Mouse (Mus musculus): ENCODE data around the gene Stard5. TPM values are rescaled to one million over a fixed set of nuclear protein-coding genes. Genes with fewer than 3 reads are reported as not detected.
A peak's percentile ranks its signal among the peaks of the same experiment; 100 is the strongest.

Stard5 gene
- polyA plus RNA-seq, 1 experiment from 2014 or later: 17.2 TPM

- H3K4me2 ChIP-seq (ENCODE audit: low read depth, low read length): no peak overlapping the region
- no peaks in the 10 kb centered on the region for H3K9me3 ChIP-seq (ENCODE audit: control insufficient read depth, low read length)
- ATAC-seq (ENCODE audit: low read depth): no peak
- no peaks in the 10 kb centered on the region for H3K36me3 ChIP-seq (ENCODE audit: control insufficient read depth, insufficient read depth, low read length)
- no peak overlapping the region for H3K27ac ChIP-seq (ENCODE audit: low read length)
- H3K4me1 ChIP-seq (replicated peaks; ENCODE audit: control insufficient read depth, insufficient read depth, low read length): no peaks in the 10 kb centered on the region
- WGBS: 63% methylated on average over 5 of the region's 5 CpGs
- no peak overlapping the region for H3K4me3 ChIP-seq (ENCODE audit: low read length)
- no peaks in the 10 kb centered on the region for H3K27me3 ChIP-seq (ENCODE audit: control insufficient read depth, insufficient read depth, low read depth, low read length)
- H3K9ac ChIP-seq (ENCODE audit: low read length): no peak overlapping the region
These were observed 36.3 kb downstream of the Stard5 start for GRCm38 (mm10) chr7:83667936-83668645.

GRCm38 (mm10) chr7:83668724-83669123 is 37.0 kb downstream of the Stard5 start:
- Histone ChIP-seq H3K9ac (ENCODE audit: low read length) (no peak overlapping the region), H3K4me1 (replicated peaks; ENCODE audit: control insufficient read depth, insufficient read depth, low read length) (no peaks in the 10 kb centered on the region), H3K27me3 (ENCODE audit: control insufficient read depth, insufficient read depth, low read depth, low read length) (no peaks in the 10 kb centered on the region), H3K4me3 (ENCODE audit: low read length) (no peak overlapping the region), H3K27ac (ENCODE audit: low read length) (no peak overlapping the region), H3K4me2 (ENCODE audit: low read depth, low read length) (no peak overlapping the region), H3K36me3 (ENCODE audit: control insufficient read depth, insufficient read depth, low read length) (no peaks in the 10 kb centered on the region), H3K9me3 (ENCODE audit: control insufficient read depth, low read length) (no peaks in the 10 kb centered on the region)
- 9% methylated on average over 1 of the region's 1 CpGs for WGBS
- ATAC-seq (ENCODE audit: low read depth): no peak

- Histone ChIP-seq H3K9me3 (ENCODE audit: control insufficient read depth, low read length) (no peaks in the 10 kb centered on the region), H3K4me1 (replicated peaks; ENCODE audit: control insufficient read depth, insufficient read depth, low read length) (no peaks in the 10 kb centered on the region), H3K4me2 (ENCODE audit: low read depth, low read length) (no peak overlapping the region), H3K4me3 (ENCODE audit: low read length) (no peak overlapping the region), H3K27ac (ENCODE audit: low read length) (no peak overlapping the region), H3K9ac (ENCODE audit: low read length) (no peak overlapping the region), H3K27me3 (ENCODE audit: control insufficient read depth, insufficient read depth, low read depth, low read length) (no peaks in the 10 kb centered on the region), H3K36me3 (ENCODE audit: control insufficient read depth, insufficient read depth, low read length) (no peaks in the 10 kb centered on the region)
- 89% methylated on average over 6 of the region's 6 CpGs for WGBS
- no peak for ATAC-seq (ENCODE audit: low read depth)
These were observed 39.8 kb downstream of the Stard5 start for GRCm38 (mm10) chr7:83671573-83671972.

GRCm38 (mm10) chr7:83675545-83676254 is 43.9 kb downstream of the Stard5 start:
- H3K4me1 ChIP-seq (replicated peaks; ENCODE audit: control insufficient read depth, insufficient read depth, low read length): no peaks in the 10 kb centered on the region
- H3K9ac ChIP-seq (ENCODE audit: low read length): no peak overlapping the region
- no peak overlapping the region for H3K27ac ChIP-seq (ENCODE audit: low read length)
- no peaks in the 10 kb centered on the region for H3K36me3 ChIP-seq (ENCODE audit: control insufficient read depth, insufficient read depth, low read length)
- H3K9me3 ChIP-seq (ENCODE audit: control insufficient read depth, low read length): no peaks in the 10 kb centered on the region
- no peaks in the 10 kb centered on the region for H3K27me3 ChIP-seq (ENCODE audit: control insufficient read depth, insufficient read depth, low read depth, low read length)
- no peak overlapping the region for H3K4me3 ChIP-seq (ENCODE audit: low read length)
- no peak overlapping the region for H3K4me2 ChIP-seq (ENCODE audit: low read depth, low read length)
- 29% methylated on average over 5 of the region's 5 CpGs for WGBS
- ATAC-seq (ENCODE audit: low read depth): no peak

- Histone ChIP-seq H3K36me3 (ENCODE audit: control insufficient read depth, insufficient read depth, low read length) (no peaks in the 10 kb centered on the region), H3K27me3 (ENCODE audit: control insufficient read depth, insufficient read depth, low read depth, low read length) (no peaks in the 10 kb centered on the region), H3K4me1 (replicated peaks; ENCODE audit: control insufficient read depth, insufficient read depth, low read length) (no peaks in the 10 kb centered on the region), H3K9ac (ENCODE audit: low read length) (no peak overlapping the region), H3K4me2 (ENCODE audit: low read depth, low read length) (no peak overlapping the region), H3K9me3 (ENCODE audit: control insufficient read depth, low read length) (no peaks in the 10 kb centered on the region), H3K27ac (ENCODE audit: low read length) (no peak overlapping the region), H3K4me3 (ENCODE audit: low read length) (no peak overlapping the region)
- no peak for ATAC-seq (ENCODE audit: low read depth)
- WGBS: 65% methylated on average over 3 of the region's 3 CpGs
These were observed 45.5 kb downstream of the Stard5 start for GRCm38 (mm10) chr7:83677296-83677695.

- ATAC-seq (ENCODE audit: low read depth): no peak
- H3K4me2 ChIP-seq (ENCODE audit: low read depth, low read length): no peak overlapping the region
- no peaks in the 10 kb centered on the region for H3K4me1 ChIP-seq (replicated peaks; ENCODE audit: control insufficient read depth, insufficient read depth, low read length)
- H3K9ac ChIP-seq (ENCODE audit: low read length): no peak overlapping the region
- H3K36me3 ChIP-seq (ENCODE audit: control insufficient read depth, insufficient read depth, low read length): no peaks in the 10 kb centered on the region
- H3K27ac ChIP-seq (ENCODE audit: low read length): no peak overlapping the region
- 84% methylated on average over 4 of the region's 4 CpGs for WGBS
- no peaks in the 10 kb centered on the region for H3K9me3 ChIP-seq (ENCODE audit: control insufficient read depth, low read length)
- no peaks in the 10 kb centered on the region for H3K27me3 ChIP-seq (ENCODE audit: control insufficient read depth, insufficient read depth, low read depth, low read length)
- no peak overlapping the region for H3K4me3 ChIP-seq (ENCODE audit: low read length)
These were observed 46.7 kb downstream of the Stard5 start for GRCm38 (mm10) chr7:83678506-83678905.

GRCm38 (mm10) chr7:83682640-83683274 is 51.0 kb downstream of the Stard5 start:
- 20% methylated on average over 6 of the region's 6 CpGs for WGBS
- H3K27me3 ChIP-seq (ENCODE audit: control insufficient read depth, insufficient read depth, low read depth, low read length): no peaks in the 10 kb centered on the region
- H3K4me3 ChIP-seq (ENCODE audit: low read length): no peak overlapping the region
- no peak overlapping the region for H3K4me2 ChIP-seq (ENCODE audit: low read depth, low read length)
- H3K4me1 ChIP-seq (replicated peaks; ENCODE audit: control insufficient read depth, insufficient read depth, low read length): no peaks in the 10 kb centered on the region
- H3K9me3 ChIP-seq (ENCODE audit: control insufficient read depth, low read length): no peaks in the 10 kb centered on the region
- no peak overlapping the region for H3K9ac ChIP-seq (ENCODE audit: low read length)
- ATAC-seq (ENCODE audit: low read depth): peak; percentile 36; the same call in 1 of the 2 replicates
- no peaks in the 10 kb centered on the region for H3K36me3 ChIP-seq (ENCODE audit: control insufficient read depth, insufficient read depth, low read length)
- H3K27ac ChIP-seq (ENCODE audit: low read length): no peak overlapping the region

GRCm38 (mm10) chr7:83695449-83696212 is 63.9 kb downstream of the Stard5 start:
- 28% methylated on average over 6 of the region's 6 CpGs for WGBS
- Histone ChIP-seq H3K4me3 (ENCODE audit: low read length) (no peak overlapping the region), H3K27ac (ENCODE audit: low read length) (no peak overlapping the region), H3K27me3 (ENCODE audit: control insufficient read depth, insufficient read depth, low read depth, low read length) (no peaks in the 10 kb centered on the region), H3K36me3 (ENCODE audit: control insufficient read depth, insufficient read depth, low read length) (no peaks in the 10 kb centered on the region), H3K4me2 (ENCODE audit: low read depth, low read length) (no peak overlapping the region), H3K9me3 (ENCODE audit: control insufficient read depth, low read length) (no peaks in the 10 kb centered on the region), H3K9ac (ENCODE audit: low read length) (no peak overlapping the region), H3K4me1 (replicated peaks; ENCODE audit: control insufficient read depth, insufficient read depth, low read length) (no peaks in the 10 kb centered on the region)
- ATAC-seq (ENCODE audit: low read depth): no peak
